Mouse (Mus musculus) spleen, postnatal 36 days (tissue): ENCODE measurements around the gene Smarca5.
A peak's percentile ranks its signal among the peaks of the same experiment; 100 is the strongest.

Experiments
- DNase-seq, 2 experiments: peaks; one replicate each; pipeline ENCODE4 v3.0.0; 2022; ENCODE audit warnings: low spot score in 2 of 2, mixed read lengths in 1 of 2

Gene Smarca5

DNA sequence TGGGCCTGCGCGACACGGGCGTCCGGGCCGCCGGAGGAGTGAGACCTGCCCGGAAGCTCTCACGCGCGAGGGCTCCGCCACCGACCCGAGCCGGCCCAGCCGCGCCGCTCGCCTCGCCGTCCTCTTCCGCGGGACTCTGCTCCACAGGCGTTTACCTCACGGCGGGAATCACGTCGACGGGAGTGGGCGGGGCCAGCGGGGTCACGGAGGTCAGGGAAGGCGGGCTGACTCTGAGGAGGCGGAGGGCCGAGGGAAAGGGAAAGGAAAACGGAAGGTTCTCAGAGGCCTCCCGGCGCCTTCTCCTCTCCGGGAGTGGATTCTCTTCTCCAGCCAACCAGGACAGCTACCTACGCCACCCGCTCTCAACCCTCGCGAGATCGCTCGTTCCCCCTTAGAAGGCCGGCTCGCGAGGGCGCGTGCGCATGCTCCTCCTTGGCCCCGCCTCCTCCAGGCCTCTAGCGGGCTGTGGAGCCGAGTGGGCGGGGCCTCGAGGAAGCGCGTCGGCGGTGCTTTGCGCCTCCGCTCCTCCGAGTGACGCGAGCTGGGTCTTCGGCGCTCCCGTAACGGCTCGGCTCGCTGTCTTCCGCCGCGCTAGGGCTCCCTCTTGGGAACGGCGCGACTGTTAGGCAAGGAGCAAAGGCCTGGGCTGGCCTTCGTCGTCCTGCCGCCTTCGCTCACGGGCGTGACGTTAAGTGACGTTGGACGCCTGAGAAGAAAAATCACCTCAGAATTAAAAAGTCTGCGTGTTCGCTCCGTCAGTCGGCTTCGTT, at the start of gene Smarca5:
TSS of gene Smarca5 (minus strand) at position 343 of the 770 bp plus-strand sequence.
- DNase-seq, result peak; percentile 90 to 92

DNA sequence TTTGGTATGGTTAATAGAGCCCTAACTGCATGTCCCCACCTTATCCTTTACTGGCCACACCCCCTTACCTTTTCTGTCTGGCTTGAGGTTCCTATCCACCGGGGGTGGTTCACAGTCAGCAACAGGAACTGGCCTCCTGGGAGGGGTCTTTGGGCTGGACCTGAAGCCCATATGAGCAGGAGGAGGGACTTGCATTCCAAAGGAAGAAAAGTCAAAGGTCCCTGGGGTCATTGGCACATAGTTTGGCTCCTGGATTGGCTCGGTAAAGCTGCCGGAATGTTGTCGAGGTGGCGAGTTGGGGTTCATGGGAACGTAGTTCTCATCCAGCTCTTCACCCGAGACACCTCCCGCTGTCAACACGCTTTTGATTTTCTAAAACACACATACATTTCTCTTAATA, 45.3 kb upstream of the Smarca5 start:
- no peak for DNase-seq

DNA sequence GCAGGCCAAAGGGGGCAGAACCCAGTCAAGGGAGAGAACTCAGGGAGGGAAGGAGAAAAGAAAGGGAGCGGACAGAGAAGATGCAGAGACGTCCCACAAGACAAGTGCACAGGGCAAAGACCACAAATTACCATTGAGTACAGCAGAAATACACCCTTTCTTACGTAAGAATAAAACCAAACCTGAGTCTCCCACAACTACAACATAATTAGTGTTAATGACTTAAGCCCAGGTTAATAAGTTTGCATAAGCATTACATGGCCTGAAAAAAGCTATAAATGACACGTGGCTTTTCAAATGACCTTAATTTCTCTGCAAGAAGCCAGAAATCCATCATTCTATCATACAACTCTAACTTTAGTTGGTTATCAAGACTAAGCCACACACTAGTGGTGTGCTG, 44.0 kb upstream of the Smarca5 start:
- DNase-seq, result no peak

DNA sequence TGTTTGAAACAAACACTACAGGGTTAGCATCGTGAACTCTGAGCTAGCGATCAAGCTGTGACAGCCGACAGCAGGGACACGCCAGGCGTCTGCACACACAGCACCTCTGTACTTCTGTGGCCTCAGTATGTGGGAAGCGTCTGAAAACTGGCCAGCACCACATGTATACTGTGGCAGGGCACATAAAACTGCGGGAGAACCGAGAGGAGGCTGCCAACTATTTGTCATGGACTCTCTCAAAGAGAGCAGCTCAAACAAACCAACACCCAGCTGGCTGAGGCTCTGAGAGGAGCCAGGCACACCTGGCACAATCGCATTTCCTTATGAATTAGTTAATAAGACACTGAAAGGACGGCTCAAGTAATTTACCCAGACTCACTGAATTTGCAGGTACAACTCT, 42.0 kb upstream of the Smarca5 start:
- no peak for DNase-seq

DNA sequence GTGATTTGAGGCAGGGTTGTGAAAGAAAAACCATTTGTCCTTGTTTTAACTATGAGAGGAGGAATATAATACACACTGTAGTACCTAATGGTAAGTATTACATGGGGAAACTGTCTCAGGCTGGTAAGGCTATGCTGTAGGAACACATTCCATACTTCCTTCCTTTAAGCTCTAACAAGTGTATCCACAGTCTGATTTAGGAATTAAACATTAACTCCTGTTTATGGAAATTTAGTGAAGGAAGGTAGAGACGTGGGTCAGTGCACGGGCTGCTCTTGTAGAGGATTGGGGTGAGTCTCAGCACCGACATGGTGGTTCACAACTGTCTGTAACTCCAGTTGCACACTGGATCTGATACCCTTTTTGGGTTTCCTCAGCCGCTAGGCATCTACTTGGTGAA, 41.0 kb upstream of the Smarca5 start:
- DNase-seq, result no peak

DNA sequence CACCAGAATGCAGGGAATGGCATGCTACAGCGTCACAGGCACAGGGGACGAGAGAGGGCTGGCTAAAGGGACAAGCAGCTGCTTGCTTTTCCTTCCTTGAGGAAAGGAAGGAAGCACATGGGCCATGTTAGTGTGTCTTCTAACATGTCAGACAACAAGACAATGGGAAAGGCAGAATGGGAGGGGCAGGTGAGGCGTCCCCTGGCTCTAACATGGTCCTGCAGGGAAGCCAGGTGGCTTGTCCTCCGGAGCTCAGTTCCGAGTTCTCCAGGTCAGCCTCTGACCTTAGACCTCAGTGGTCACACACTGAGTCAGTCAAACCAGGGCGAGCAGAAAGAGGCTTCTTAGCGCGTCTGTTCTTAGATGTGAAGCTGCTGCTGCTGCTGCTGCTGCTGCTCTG, 37.1 kb upstream of the Smarca5 start:
- no peak for DNase-seq

DNA sequence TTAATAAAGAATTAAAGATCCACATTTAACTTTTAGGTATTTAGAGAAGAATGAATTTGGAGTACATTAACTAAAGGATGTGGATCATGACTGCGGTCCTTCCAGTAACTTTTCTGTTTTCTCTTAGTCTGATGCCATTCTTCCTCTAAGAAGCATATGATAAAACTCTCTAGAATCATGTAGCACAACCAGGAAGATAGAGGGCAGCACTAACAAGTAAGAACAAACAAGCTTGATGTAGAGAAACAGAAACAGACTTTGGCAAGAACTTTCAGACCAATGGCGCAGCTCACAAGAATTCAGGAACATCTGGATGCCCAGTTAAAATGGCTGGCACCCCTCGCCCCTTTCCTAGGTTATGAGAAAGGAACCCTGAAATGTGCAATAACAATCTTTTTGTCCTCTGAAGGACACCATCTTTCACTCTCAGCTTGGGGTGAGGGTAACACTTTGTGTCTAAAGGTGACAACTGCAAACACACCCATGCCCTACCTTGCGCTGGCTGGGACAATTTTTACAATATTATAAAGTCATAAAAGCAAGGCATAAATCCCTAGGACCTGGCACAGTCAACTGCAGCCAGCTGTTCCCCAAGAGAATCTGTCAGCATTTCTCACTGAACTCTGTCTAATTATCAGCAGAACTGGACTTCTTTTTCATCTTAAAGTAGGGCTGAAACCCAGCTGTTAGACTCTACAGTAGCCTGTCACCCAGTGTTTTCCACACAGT, 33.6 kb upstream of the Smarca5 start:
- no peak for DNase-seq

DNA sequence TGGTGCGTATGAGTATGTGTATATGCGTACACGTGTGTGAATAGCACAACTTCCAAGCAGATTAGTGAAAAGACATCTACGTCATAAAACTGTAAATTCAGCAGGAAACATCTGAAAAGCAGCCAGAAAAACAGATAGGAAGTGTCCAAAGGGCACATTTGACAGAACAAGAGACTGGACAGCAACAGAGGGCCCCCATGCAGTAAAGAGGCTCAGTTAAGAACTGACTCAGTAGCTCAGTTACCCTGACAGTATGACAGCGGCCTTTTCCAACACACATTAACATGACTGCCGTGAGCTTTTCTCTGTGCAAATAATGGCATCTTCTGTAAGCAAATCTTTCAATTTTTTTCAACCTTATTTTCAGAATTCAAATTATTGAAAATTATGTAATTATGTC, 29.2 kb upstream of the Smarca5 start:
- DNase-seq, result no peak

DNA sequence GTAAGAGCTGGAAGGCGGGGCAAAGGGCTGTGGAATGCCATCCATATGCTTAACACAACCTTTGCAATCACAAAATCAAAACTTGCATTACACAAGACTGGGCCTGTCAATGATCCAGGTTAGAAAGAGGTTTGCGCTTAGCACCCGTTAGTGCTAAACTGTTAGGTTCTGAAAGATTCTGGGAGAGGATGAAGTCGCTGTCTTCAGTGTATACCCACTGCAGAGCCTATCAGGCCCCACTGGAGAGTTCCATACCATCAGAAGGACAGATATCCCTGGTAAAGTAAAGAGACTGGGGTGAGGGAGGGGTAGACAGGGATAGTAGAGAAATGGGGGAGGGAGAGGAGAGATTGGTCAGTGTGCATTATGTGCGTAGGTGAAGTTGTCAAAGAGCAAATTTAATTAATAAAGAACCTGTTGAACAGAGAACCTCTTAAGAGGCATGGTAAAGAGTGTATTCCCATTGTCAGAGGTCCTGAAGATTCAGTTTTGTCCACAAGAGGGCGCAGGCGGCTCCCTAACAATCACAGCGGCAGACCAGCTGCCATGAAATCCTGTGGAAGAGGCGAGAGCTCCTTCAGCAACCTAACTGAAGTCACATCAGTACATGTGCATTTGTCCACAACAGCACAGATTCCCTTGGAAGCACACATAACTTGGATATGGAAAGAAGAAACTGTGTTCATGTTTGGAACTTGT, 13.9 kb upstream of the Smarca5 start:
- peak; percentile 38 to 46 for DNase-seq

DNA sequence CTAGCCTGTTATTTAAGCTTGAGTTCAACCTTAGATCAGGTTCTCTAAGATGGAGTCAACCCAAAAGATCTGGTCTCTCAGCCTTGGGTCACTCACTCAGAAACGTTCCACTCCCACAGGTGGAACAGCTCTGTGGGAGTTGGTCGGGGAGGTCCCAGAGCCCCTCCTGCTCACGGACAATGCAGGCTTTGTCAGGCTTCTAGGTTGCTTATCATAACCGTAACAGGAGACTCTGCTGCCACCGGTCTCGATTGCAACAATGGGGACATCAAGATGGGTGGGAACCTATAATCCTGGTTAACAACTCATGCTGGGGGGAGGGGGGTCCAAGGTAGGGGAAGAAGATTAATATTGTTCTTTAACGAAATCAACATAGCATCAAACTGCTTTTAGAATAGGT, 13.1 kb upstream of the Smarca5 start:
- DNase-seq, result no peak

DNA sequence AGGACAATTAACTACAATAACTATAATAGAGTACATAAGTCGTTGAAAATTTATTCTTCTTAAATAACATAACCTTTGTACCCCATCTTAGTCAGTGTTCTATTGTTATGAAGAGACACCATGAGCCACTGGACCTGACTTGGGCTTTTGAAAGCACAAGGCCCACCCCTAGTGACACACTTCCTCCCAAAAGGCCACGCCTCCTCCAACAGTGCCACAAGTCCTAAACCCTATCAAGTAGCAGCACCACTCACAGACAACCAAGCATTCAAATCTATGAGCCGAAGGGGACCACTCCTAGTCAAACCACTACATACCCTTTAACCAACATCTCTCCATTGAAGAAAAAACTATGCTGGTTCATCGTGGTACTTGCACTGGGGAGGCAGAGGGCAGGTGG, 9.8 kb upstream of the Smarca5 start:
- DNase-seq, result no peak

DNA sequence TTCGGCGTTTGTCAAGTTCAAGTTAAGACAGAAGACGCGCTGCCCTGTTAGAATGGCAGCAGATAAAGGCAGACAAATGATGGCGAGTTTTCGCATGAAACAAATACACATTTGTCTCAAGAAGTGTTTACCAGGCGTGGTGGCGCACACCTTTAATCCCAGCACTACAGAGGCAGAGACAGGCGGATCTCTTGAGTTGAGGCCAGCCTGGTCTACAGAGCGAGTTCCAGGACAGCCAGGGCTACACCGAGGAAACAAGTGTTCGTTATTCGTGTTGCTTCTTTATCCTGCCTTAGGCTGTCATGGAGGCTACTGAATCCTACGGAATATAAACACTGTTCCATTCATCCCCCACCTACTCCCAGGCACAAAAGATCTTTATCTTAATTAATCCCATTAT, 635 bp upstream of the Smarca5 start:
- no peak for DNase-seq

DNA sequence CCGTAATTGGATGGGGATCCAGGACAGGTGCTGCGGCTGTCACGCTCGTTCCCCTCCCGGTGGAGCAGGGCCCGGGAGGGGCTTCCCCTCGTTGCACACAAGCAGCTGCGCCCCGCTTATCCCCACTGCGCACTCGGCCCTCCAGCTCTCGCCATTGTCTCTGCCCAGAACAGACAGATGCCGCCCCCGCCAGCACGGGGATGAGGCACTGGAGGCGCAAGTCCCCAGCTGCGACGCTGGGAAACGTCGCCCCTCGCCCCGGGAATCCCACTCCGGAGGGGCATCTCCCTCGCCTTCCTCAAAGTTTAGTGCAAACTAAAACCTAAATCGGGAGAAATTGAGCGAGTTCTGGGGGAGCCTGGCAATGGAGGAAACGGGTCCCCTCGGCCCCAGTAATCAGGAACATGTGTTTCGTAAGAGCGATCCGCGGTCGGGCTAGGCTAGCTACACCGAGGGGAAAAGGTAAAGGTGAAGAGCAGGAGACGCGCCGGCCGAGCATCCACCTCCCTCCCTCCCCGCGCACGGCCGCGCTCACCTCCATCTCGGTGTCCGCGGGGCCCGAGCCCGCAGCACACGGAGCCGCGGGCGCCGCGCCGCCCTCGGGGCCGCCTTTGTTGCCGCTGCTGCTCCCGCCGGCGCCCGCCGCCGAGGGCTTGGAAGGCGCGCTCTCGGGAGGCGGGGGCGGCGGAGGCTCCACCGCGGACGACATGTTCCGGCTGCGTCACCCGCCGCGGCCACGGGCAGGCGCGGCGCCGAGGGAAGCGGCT, 726 bp downstream of the Smarca5 start:
- peak; percentile 47 to 48 for DNase-seq

DNA sequence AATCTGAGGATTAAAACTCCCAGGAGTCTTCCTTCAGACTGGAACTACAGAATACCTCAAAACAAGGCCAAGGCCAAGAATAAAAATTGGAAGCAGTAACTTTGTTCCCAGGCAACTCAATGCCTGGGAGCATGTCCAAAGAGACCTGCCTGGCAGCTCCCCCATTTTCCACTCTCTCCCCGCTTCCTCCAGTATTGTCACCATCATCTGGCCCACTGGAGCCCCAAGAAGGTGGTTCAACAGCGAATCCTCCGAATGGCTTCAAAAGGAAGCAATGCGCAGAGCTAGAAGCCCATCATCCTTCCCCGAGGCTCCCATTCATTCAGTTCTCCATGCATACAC, 1.3 kb downstream of the Smarca5 start:
- DNase-seq, result no peak

DNA sequence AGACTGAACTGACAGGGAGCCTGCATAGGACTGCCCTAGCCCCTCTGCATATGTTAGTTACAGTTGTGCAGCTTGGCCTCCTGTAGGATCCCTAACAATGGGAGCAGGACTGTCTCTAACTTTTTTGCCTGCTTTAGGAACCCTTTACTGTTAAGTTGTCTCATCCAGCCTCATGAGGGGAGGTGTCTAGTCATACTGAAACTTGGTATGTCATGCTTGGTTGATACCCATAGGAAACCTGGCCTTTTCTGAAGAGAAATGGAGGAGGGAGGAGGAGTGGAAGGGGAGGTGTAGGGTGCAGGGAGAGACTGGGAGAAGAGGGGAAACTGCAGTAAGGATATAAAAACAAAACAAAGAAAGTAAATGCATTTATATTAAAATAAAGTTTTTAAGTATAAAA, 7.0 kb downstream of the Smarca5 start:
- no peak for DNase-seq

DNA sequence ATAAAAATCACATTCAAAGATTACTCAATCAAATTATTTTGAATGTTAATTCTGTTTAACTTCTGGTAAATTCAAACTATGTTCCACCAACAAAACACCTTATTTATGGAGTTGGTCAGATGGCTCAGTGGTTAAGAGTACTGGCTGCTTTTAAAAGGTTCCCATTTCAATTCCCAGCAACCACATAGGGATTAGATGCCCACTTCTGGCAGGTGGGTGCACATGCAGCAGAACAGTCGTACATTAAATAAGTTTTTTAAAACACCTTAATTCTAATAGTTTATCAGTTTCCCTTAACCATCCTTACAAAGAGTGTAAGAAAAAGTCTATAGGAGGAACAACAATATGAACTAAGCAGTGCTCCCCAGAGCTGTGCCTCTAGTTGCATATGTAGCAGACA, 24.8 kb downstream of the Smarca5 start:
- DNase-seq, result no peak

DNA sequence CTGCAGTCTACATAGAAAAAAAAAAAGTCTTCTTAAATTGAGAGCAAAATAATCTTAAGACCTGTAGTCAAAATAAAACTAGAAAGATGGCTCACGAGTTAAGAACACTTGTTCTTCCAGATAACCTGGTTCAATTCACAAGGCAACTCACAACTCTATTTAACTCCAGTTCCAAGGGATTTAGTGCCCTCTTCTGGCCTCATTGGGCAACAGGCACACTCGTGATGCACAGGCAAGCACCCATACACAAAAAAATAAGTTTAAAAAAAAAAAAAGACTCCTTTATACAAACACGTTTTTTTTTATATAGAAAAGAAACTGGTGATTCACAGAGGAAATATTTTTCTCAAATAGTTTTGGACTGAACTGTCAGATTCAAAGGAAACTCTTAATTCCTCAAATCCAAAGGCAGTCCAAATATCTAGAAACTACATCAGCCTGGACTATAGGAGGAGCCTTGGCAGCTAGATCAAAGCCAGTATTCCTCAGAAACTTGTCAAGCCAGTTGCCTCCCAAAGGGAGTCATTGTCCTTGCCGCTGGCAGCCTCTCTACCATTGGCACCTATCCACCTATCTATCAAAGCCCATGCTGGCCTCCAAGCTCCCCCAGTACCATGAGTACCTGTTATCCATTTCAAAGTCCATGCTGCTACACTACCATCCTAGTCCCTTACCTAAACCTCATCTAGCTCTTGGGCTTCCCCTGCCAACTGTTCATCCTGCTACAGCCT, 28.5 kb downstream of the Smarca5 start:
- no peak for DNase-seq

DNA sequence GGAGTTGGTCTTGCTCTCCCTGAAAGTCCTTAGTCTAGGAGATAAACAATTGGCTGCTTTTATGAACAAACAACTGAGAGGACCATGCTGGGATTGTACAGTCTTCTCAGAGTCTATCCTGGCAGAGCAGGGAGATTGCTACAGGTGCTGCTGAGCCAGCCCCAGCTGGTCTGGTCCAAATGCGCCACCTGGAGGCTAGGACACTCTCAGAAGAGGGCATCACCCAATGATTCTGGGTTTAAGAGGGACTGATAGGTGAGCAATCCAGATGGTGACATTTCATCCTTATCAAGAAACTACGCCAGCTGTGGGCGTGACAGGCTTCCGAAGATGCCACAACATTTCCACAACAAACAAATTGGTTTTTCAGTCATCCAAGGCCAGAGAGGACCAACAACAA, 51.2 kb downstream of the Smarca5 start:
- peak; percentile 57 to 70 for DNase-seq

DNA sequence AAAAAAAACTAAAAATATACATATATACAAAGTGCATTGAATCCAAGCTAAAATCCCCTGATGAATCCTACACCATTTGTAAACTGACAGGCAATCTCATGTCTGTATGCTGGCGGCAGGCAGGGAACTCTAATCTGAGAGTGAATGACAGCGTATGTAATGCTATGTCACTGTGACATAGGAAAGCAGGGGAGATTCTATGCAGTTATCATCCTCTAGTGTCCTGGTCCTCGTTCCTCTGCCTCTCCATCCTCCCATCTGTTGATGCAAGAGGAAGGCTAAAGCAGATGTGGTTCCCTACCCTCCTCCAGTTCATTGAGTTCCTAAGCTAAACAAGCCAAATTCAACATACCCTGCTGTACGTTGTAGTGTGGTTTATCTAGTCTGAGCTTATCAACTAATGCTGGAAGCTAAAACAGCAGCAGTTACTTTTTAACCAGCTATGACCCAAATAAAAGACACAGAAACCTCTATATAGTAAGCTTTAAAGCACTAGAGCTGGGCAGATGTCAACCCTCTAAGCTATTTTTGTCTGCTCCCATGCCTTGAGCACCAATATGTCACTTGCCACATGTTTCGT, 55.5 kb downstream of the Smarca5 start:
- peak in 1 of 2 experiments; percentile 22 for DNase-seq

DNA sequence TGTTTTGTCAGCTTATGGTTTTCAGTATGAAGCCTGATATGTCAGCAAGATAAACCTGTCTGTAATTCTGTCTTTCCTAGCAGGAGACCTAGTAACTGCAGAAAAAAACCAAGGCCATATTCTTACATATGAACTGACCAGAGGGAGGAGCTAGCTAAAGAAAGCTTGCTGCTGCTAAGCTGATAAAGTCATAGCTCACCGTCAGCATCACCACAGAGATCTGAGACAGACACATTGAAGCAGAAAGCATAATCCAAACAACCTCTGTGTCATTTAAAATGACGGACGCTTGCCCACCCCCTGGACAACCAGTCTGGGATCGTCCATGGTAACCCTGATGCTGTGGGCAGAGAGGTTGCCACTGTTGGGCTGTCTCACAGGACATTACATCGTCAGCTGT, 56.7 kb downstream of the Smarca5 start:
- no peak for DNase-seq

DNA sequence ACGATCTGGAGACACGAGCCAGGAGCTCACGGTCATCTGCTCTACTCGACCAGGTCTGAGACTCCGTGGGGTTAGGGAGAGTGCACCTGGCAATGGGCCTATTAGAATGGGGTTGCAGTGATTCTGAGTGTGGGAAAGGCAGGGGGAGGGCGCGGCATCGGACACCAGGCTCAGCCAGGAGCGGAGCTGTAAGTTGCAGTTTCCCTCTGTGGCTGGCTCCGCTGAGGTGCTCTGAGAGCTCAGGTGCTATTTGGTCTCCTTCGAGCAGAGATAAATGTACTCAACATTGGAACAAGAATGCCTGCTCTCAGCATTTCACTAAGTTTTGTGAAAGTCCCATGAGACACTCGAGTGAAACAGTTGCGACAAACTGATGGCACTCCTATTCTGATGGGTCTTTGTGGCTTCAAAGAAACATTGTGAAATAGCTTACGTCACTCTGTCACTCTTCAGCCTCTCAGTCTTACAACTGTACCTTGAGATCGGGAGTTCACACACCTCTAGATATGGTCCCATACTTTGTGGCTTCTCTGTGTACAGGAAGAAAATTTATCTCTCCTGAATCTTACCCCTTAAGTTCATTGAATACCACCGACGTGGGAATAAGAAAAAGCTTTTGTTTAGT, 69.9 kb downstream of the Smarca5 start:
- no peak for DNase-seq
